Mouse (Mus musculus): ENCODE results near the gene Nipal1. TPM values are rescaled to one million over a fixed set of nuclear protein-coding genes. Genes with fewer than 3 reads are reported as not detected.

The Nipal1 gene
- total RNA-seq, 2 experiments from 2014 or later: not detected

DNA sequence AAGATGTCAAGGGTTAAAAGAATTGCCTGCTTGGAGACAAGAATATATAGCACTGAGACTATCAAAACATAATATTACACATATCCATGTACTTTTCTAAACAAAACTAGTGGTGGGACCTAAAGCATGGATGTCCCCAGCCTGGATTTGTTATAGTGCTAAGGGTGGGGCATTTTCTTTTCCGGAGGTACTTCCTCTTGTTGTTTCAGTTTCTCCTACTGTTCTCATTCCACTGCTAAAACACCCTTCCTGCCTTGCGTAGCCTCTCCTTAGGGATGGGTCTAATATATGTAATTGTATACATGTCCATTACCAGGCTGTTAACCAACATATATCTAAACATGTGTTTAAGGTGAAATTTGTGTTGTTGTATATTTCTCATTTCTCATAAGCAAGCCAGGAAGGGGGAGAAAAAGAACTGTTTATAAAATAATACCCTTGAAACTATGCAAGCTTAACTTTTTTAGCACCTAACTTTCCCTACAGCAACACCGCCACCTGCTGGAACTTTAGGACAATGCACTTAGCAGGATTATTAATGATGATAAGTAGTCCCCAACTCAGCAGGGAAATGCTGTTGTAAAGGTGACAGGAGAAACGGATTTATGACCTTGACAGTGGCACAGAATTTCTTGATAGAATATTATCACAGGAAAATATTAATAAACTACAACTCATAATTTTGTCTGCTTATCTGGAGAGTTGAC lies 63.1 kb downstream of the Nipal1 start:
- DNase-seq (ENCODE audit: low spot score): no peak
- intact Hi-C loops (cut with DNase I): loop anchor here (2.0 kb wide), 2 partner anchors 46 to 360 kb away; no protein-coding TSS in a partner anchor

DNA sequence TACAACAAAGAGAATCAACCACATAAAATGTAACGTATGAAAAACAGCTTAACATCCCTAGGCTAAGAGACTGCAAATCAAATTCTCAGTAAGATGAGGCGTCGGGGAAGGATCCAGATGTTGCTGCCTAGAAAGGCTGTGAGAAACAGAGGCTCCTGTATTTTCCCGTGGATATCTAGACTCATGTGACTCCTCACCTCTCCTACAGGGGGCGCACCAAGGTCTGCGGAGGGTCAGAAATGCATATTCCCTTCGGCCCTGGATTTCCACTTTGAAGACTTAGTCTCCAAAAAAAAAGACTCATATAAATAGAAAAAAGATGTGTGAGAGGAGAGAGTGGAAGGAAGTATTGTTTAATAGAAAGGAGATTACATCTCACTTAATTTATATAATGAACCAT lies 73.0 kb downstream of the Nipal1 start:
- intact Hi-C loops (cut with DNase I): no loop called here

More for the DNA sequence above, 73.0 kb downstream of the Nipal1 start:
- DNase-seq (ENCODE audit: low spot score): no peak

Other genes with a start within 250 kb of the Nipal1 start
- 100 to 1,000 TPM; 116 to 139 TPM for gene Corin, start 143.3 kb upstream of the Nipal1 start, total RNA-seq (2021)
- gene Nfxl1, start 88.1 kb upstream of the Nipal1 start, total RNA-seq (2021): 1 to 10 TPM; 5.2 to 5.9 TPM
- gene Zar1, start 66.5 kb upstream of the Nipal1 start, total RNA-seq (2021): not detected
- not detected for gene Gm5868, start 60.2 kb upstream of the Nipal1 start, total RNA-seq (2021)
- not detected for gene Cnga1, start 3.5 kb upstream of the Nipal1 start, total RNA-seq (2021)
- under 1 TPM; 0.08 to 0.14 TPM for gene Txk, start 105.0 kb downstream of the Nipal1 start, total RNA-seq (2021)
- gene Tec, start 220.7 kb downstream of the Nipal1 start, total RNA-seq (2021): 10 to 100 TPM; 13.9 to 15.8 TPM

All from heart, postnatal 25 days (tissue).